Mouse (Mus musculus) macrophage (primary cell): ENCODE results near the gene 4931417E11Rik. TPM values are rescaled to one million over a fixed set of nuclear protein-coding genes. Genes with fewer than 3 reads are reported as not detected.

Experiments
- H3K27ac ChIP-seq: fragments of 350-480 bp; formaldehyde crosslinking; 2 replicates; pipeline ENCODE4 v1.9.0; 2021
- H3K36me3 ChIP-seq: fragments of 350-480 bp; formaldehyde crosslinking; 2 replicates; pipeline ENCODE4 v1.9.0; 2021; ENCODE audit errors: inconsistent target
- H3K4me3 ChIP-seq: fragments of 350-480 bp; formaldehyde crosslinking; 2 replicates; pipeline ENCODE4 v1.9.0; 2021; ENCODE audit errors: inconsistent target
- H3K79me2 ChIP-seq: fragments of 350-480 bp; formaldehyde crosslinking; 2 replicates; pipeline ENCODE4 v1.9.0; 2021; ENCODE audit errors: inconsistent target
- WGBS: methylation state at CpG from one replicate; pipeline ENCODE4 v1.1.7; 2026; ENCODE audit warnings: inconsistent platforms; ENCODE audit not compliant: missing documents; 5-methylcytosine and 5-hydroxymethylcytosine counted together
- polyA plus RNA-seq: library from polyadenylated mRNA; stranded (reverse); fragments of 250-400 nt; gene quantifications from 3 replicates; pipeline ENCODE4 v1.2.4, GENCODE M21; 2018; ENCODE audit warnings: inconsistent platforms
- total RNA-seq, 78 experiments: library from RNA; depleted of rRNA; stranded (reverse); fragments of 250-400 nt; gene quantifications; 1 replicate in 9 of 78; 2 replicates in 24 of 78; 3 replicates in 43 of 78; 4 replicates in 2 of 78; pipeline ENCODE4 v1.2.4; 2018; ENCODE audit warnings: inconsistent platforms in 56 of 78

Gene 4931417E11Rik
- total RNA-seq (2018; cell fraction: chromatin; rRNA removed) = not detected
- not detected for total RNA-seq (2018; cell fraction: cytosol; rRNA removed)
- not detected for total RNA-seq (2018; cell fraction: nucleus; rRNA removed)
- not detected in 3 replicates for polyA plus RNA-seq

- Histone ChIP-seq H3K79me2 (no peaks in the 10 kb centered on the region), H3K36me3 (no peaks in the 10 kb centered on the region), H3K27ac (no peak within 1 kb of the TSS), H3K4me3 (no peak within 1 kb of the TSS)
- WGBS = 93% methylated on average over 8 of the region's 8 CpGs
Measured at GRCm38 (mm10) chr6:73469567-73469966, at the start of gene 4931417E11Rik. TSS of gene 4931417E11Rik (minus strand) at chr6:73469667.

GRCm38 (mm10) chr6:73517818-73518396 is 48.4 kb upstream of the 4931417E11Rik start:
- 29% methylated on average over 14 of the region's 14 CpGs for WGBS

GRCm38 (mm10) chr6:73512907-73513306 is 43.4 kb upstream of the 4931417E11Rik start:
- WGBS = 25% methylated on average over 1 of the region's 1 CpGs
- Histone ChIP-seq H3K79me2 (no peaks in the 10 kb centered on the region), H3K27ac (no peak overlapping the region), H3K4me3 (no peak overlapping the region), H3K36me3 (no peaks in the 10 kb centered on the region)

More at GRCm38 (mm10) chr6:73517818-73518396, 48.4 kb upstream of the 4931417E11Rik start:
- Histone ChIP-seq H3K36me3 (no peaks in the 10 kb centered on the region), H3K27ac (no peak overlapping the region), H3K4me3 (no peak overlapping the region), H3K79me2 (no peaks in the 10 kb centered on the region)

GRCm38 (mm10) chr6:73499631-73500030 is 30.2 kb upstream of the 4931417E11Rik start:
- H3K36me3 ChIP-seq = no peaks in the 10 kb centered on the region
- no peak overlapping the region for H3K4me3 ChIP-seq
- WGBS = 91% methylated on average over 7 of the region's 7 CpGs

GRCm38 (mm10) chr6:73497321-73497720 is 27.9 kb upstream of the 4931417E11Rik start:
- no peak overlapping the region for H3K27ac ChIP-seq
- no peak overlapping the region for H3K4me3 ChIP-seq
- no peaks in the 10 kb centered on the region for H3K36me3 ChIP-seq
- H3K79me2 ChIP-seq = no peaks in the 10 kb centered on the region
- WGBS = 71% methylated on average over 2 of the region's 2 CpGs

More at GRCm38 (mm10) chr6:73499631-73500030, 30.2 kb upstream of the 4931417E11Rik start:
- Histone ChIP-seq H3K27ac (no peak overlapping the region), H3K79me2 (no peaks in the 10 kb centered on the region)

- Histone ChIP-seq H3K4me3 (no peak overlapping the region), H3K27ac (no peak overlapping the region), H3K79me2 (no peaks in the 10 kb centered on the region), H3K36me3 (no peaks in the 10 kb centered on the region)
- 100% methylated on average over 1 of the region's 1 CpGs for WGBS
Measured at GRCm38 (mm10) chr6:73490524-73490923, 21.1 kb upstream of the 4931417E11Rik start.

GRCm38 (mm10) chr6:73485616-73486015 is 16.1 kb upstream of the 4931417E11Rik start:
- H3K79me2 ChIP-seq = no peaks in the 10 kb centered on the region
- no peaks in the 10 kb centered on the region for H3K36me3 ChIP-seq
- 89% methylated on average over 3 of the region's 3 CpGs for WGBS
- no peak overlapping the region for H3K4me3 ChIP-seq
- no peak overlapping the region for H3K27ac ChIP-seq

- Histone ChIP-seq H3K27ac (no peak overlapping the region), H3K79me2 (no peaks in the 10 kb centered on the region), H3K4me3 (no peak overlapping the region), H3K36me3 (no peaks in the 10 kb centered on the region)
- WGBS = 62% methylated on average over 3 of the region's 3 CpGs
Measured at GRCm38 (mm10) chr6:73466084-73466483, 3.4 kb downstream of the 4931417E11Rik start.

- Histone ChIP-seq H3K4me3 (no peak overlapping the region), H3K79me2 (no peaks in the 10 kb centered on the region), H3K27ac (no peak overlapping the region), H3K36me3 (no peaks in the 10 kb centered on the region)
- 85% methylated on average over 4 of the region's 5 CpGs for WGBS
Measured at GRCm38 (mm10) chr6:73462543-73462942, 6.9 kb downstream of the 4931417E11Rik start.

GRCm38 (mm10) chr6:73433912-73434311 is 35.6 kb downstream of the 4931417E11Rik start:
- H3K27ac ChIP-seq = no peak overlapping the region
- H3K79me2 ChIP-seq = no peaks in the 10 kb centered on the region
- H3K4me3 ChIP-seq = no peak overlapping the region
- no peaks in the 10 kb centered on the region for H3K36me3 ChIP-seq
- WGBS = 38% methylated on average over 3 of the region's 3 CpGs

- H3K36me3 ChIP-seq = no peaks in the 10 kb centered on the region
- no peaks in the 10 kb centered on the region for H3K79me2 ChIP-seq
- 71% methylated on average over 14 of the region's 14 CpGs for WGBS
- H3K4me3 ChIP-seq = no peak overlapping the region
- no peak overlapping the region for H3K27ac ChIP-seq
Measured at GRCm38 (mm10) chr6:73428618-73429336, 40.7 kb downstream of the 4931417E11Rik start.

GRCm38 (mm10) chr6:73427273-73427812 is 42.1 kb downstream of the 4931417E11Rik start:
- 38% methylated on average over 1 of the region's 1 CpGs for WGBS
- Histone ChIP-seq H3K27ac (no peak overlapping the region), H3K36me3 (no peaks in the 10 kb centered on the region), H3K4me3 (no peak overlapping the region), H3K79me2 (no peaks in the 10 kb centered on the region)
